Mouse (Mus musculus): Measurements from ENCODE around the gene Hspb7. TPM values are rescaled to one million over a fixed set of nuclear protein-coding genes. Genes with fewer than 3 reads are reported as not detected.
A peak's percentile ranks its signal among the peaks of the same experiment; 100 is the strongest.

Gene Hspb7
- polyA plus RNA-seq, 1 experiment from 2014 or later: 3.0 TPM

GRCm38 (mm10) chr4:141422841-141423240 is 2.3 kb downstream of the Hspb7 start:
- Histone ChIP-seq H3K9ac (no peak overlapping the region), H3K27ac (no peak overlapping the region), H3K9me3 (no peaks in the 10 kb centered on the region), H3K4me3 (replicated peaks) (no peak overlapping the region), H3K36me3 (no peaks in the 10 kb centered on the region), H3K27me3 (replicated peaks) (no peaks in the 10 kb centered on the region), H3K4me1 (replicated peaks) (peaks cover 49% of the 10 kb centered on the region), H3K4me2 (replicated peaks) (peak overlapping the region; percentile 49)
- ATAC-seq: no peak
- 76% methylated on average over 5 of the region's 5 CpGs for WGBS

- Histone ChIP-seq H3K4me2 (replicated peaks) (peak overlapping the region; percentile 49; the same call in 1 of the 2 replicates), H3K27ac (no peak overlapping the region), H3K4me3 (replicated peaks) (no peak overlapping the region), H3K36me3 (no peaks in the 10 kb centered on the region), H3K9me3 (no peaks in the 10 kb centered on the region), H3K4me1 (replicated peaks) (peaks cover 49% of the 10 kb centered on the region), H3K9ac (no peak overlapping the region), H3K27me3 (replicated peaks) (no peaks in the 10 kb centered on the region)
- WGBS: 82% methylated on average over 5 of the region's 5 CpGs
- ATAC-seq: no peak
Measured at GRCm38 (mm10) chr4:141423288-141423687, 2.7 kb downstream of the Hspb7 start.

GRCm38 (mm10) chr4:141423691-141424431 is 3.3 kb downstream of the Hspb7 start:
- H3K27me3 ChIP-seq (replicated peaks): no peaks in the 10 kb centered on the region
- WGBS: 88% methylated on average over 13 of the region's 13 CpGs
- peaks cover 49% of the 10 kb centered on the region for H3K4me1 ChIP-seq (replicated peaks)
- H3K9ac ChIP-seq: no peak overlapping the region
- H3K4me3 ChIP-seq (replicated peaks): no peak overlapping the region
- H3K27ac ChIP-seq: no peak overlapping the region
- no peaks in the 10 kb centered on the region for H3K36me3 ChIP-seq
- no peaks in the 10 kb centered on the region for H3K9me3 ChIP-seq
- no peak overlapping the region for H3K4me2 ChIP-seq (replicated peaks)
- ATAC-seq: no peak

GRCm38 (mm10) chr4:141425484-141426479 is 5.2 kb downstream of the Hspb7 start:
- peak overlapping the region; percentile 76 for H3K4me2 ChIP-seq (replicated peaks)
- H3K4me3 ChIP-seq (replicated peaks): peak overlapping the region; percentile 41
- no peaks in the 10 kb centered on the region for H3K36me3 ChIP-seq
- H3K9ac ChIP-seq: peak overlapping the region; percentile 50
- peak; percentile 67 for ATAC-seq
- peak overlapping the region; percentile 22 for H3K27ac ChIP-seq
- peaks cover 35% of the 10 kb centered on the region for H3K4me1 ChIP-seq (replicated peaks)
- H3K27me3 ChIP-seq (replicated peaks): no peaks in the 10 kb centered on the region
- no peaks in the 10 kb centered on the region for H3K9me3 ChIP-seq
- WGBS: 4% methylated on average over 36 of the region's 36 CpGs

GRCm38 (mm10) chr4:141426796-141427745 is 6.5 kb downstream of the Hspb7 start:
- ATAC-seq: no peak
- Histone ChIP-seq H3K4me1 (replicated peaks) (peaks cover 22% of the 10 kb centered on the region; the same call in 1 of the 2 replicates), H3K27ac (peak overlapping the region; percentile 17; the same call in 1 of the 2 replicates), H3K36me3 (no peaks in the 10 kb centered on the region), H3K9me3 (no peaks in the 10 kb centered on the region), H3K27me3 (replicated peaks) (no peaks in the 10 kb centered on the region), H3K4me2 (replicated peaks) (0 out of 2 replicates have a peak overlapping the region, but pooled peaks have one; percentile 76), H3K9ac (no peak overlapping the region), H3K4me3 (replicated peaks) (no peak overlapping the region)
- WGBS: 67% methylated on average over 10 of the region's 10 CpGs

- WGBS: 87% methylated on average over 13 of the region's 13 CpGs
- peaks cover 21% of the 10 kb centered on the region; the same call in 1 of the 2 replicates for H3K4me1 ChIP-seq (replicated peaks)
- H3K4me3 ChIP-seq (replicated peaks): no peak overlapping the region
- H3K9ac ChIP-seq: no peak overlapping the region
- H3K27me3 ChIP-seq (replicated peaks): no peaks in the 10 kb centered on the region
- no peaks in the 10 kb centered on the region for H3K36me3 ChIP-seq
- ATAC-seq: no peak
- no peak overlapping the region for H3K4me2 ChIP-seq (replicated peaks)
- H3K9me3 ChIP-seq: no peaks in the 10 kb centered on the region
- no peak overlapping the region for H3K27ac ChIP-seq
Measured at GRCm38 (mm10) chr4:141427921-141428320, 7.3 kb downstream of the Hspb7 start.

- no peak overlapping the region for H3K9ac ChIP-seq
- H3K27me3 ChIP-seq (replicated peaks): no peaks in the 10 kb centered on the region
- ATAC-seq: no peak
- 83% methylated on average over 6 of the region's 6 CpGs for WGBS
- H3K27ac ChIP-seq: no peak overlapping the region
- no peaks in the 10 kb centered on the region for H3K36me3 ChIP-seq
- no peak overlapping the region for H3K4me3 ChIP-seq (replicated peaks)
- H3K4me2 ChIP-seq (replicated peaks): no peak overlapping the region
- no peaks in the 10 kb centered on the region for H3K9me3 ChIP-seq
- H3K4me1 ChIP-seq (replicated peaks): peaks cover 21% of the 10 kb centered on the region; the same call in 1 of the 2 replicates
Measured at GRCm38 (mm10) chr4:141429381-141429780, 8.8 kb downstream of the Hspb7 start.

GRCm38 (mm10) chr4:141429847-141430246 is 9.3 kb downstream of the Hspb7 start:
- H3K27ac ChIP-seq: no peak overlapping the region
- H3K4me2 ChIP-seq (replicated peaks): no peak overlapping the region
- H3K9me3 ChIP-seq: no peaks in the 10 kb centered on the region
- no peak for ATAC-seq
- no peaks in the 10 kb centered on the region for H3K27me3 ChIP-seq (replicated peaks)
- H3K4me1 ChIP-seq (replicated peaks): peaks cover 20% of the 10 kb centered on the region; the same call in 1 of the 2 replicates
- H3K9ac ChIP-seq: no peak overlapping the region
- H3K4me3 ChIP-seq (replicated peaks): no peak overlapping the region
- 53% methylated on average over 9 of the region's 9 CpGs for WGBS
- H3K36me3 ChIP-seq: no peaks in the 10 kb centered on the region

GRCm38 (mm10) chr4:141430997-141431396 is 10.4 kb downstream of the Hspb7 start:
- Histone ChIP-seq H3K9ac (no peak overlapping the region), H3K27ac (no peak overlapping the region), H3K4me2 (replicated peaks) (no peak overlapping the region), H3K36me3 (no peaks in the 10 kb centered on the region), H3K4me3 (replicated peaks) (no peak overlapping the region), H3K27me3 (replicated peaks) (no peaks in the 10 kb centered on the region), H3K4me1 (replicated peaks) (peaks cover 9% of the 10 kb centered on the region; the same call in 1 of the 2 replicates), H3K9me3 (no peaks in the 10 kb centered on the region)
- ATAC-seq: peak; percentile 9; the same call in 1 of the 2 replicates
- WGBS: 40% methylated on average over 9 of the region's 9 CpGs

GRCm38 (mm10) chr4:141432666-141433065 is 12.1 kb downstream of the Hspb7 start:
- Histone ChIP-seq H3K36me3 (no peaks in the 10 kb centered on the region), H3K27ac (no peak overlapping the region), H3K9me3 (no peaks in the 10 kb centered on the region), H3K4me3 (replicated peaks) (no peak overlapping the region), H3K27me3 (replicated peaks) (no peaks in the 10 kb centered on the region), H3K9ac (no peak overlapping the region), H3K4me2 (replicated peaks) (no peak overlapping the region), H3K4me1 (replicated peaks) (no peaks in the 10 kb centered on the region)
- no peak for ATAC-seq
- WGBS: 65% methylated on average over 14 of the region's 14 CpGs

- Histone ChIP-seq H3K4me2 (replicated peaks) (no peak overlapping the region), H3K36me3 (no peaks in the 10 kb centered on the region), H3K27me3 (replicated peaks) (no peaks in the 10 kb centered on the region), H3K4me3 (replicated peaks) (no peak overlapping the region), H3K4me1 (replicated peaks) (no peaks in the 10 kb centered on the region), H3K27ac (no peak overlapping the region), H3K9me3 (no peaks in the 10 kb centered on the region), H3K9ac (no peak overlapping the region)
- no peak for ATAC-seq
- 84% methylated on average over 18 of the region's 18 CpGs for WGBS
Measured at GRCm38 (mm10) chr4:141433191-141433590, 12.6 kb downstream of the Hspb7 start.
